Mouse (Mus musculus) midbrain, embryonic 16.5 days (tissue): ENCODE data around the gene Agt. TPM values are rescaled to one million over a fixed set of nuclear protein-coding genes. Genes with fewer than 3 reads are reported as not detected.

ENCODE experiments used
- ATAC-seq: fragments of 200-750 bp; cut with Nextera tagmentation; 2 replicates; pipeline ENCODE4 v1.8.0; 2017; ENCODE audit warnings: moderate TSS enrichment
- H3K27ac ChIP-seq: fragments of 300-500 bp; sonication (generic); 2 replicates; pipeline ENCODE4 v1.5.1; 2014; ENCODE audit warnings: mild to moderate bottlenecking, low read length, mixed read lengths
- H3K27me3 ChIP-seq: fragments of 300-500 bp; sonication (generic); 2 replicates; pipeline ENCODE4 v1.6.1; 2014; ENCODE audit warnings: low read depth, low read length, mixed read lengths; ENCODE audit not compliant: control insufficient read depth, insufficient read depth
- H3K36me3 ChIP-seq: fragments of 300-500 bp; sonication (generic); 2 replicates; pipeline ENCODE4 v1.6.1; 2014; ENCODE audit warnings: mild to moderate bottlenecking, low read length, moderate library complexity, mixed read lengths; ENCODE audit not compliant: control insufficient read depth, insufficient read depth
- H3K4me1 ChIP-seq: fragments of 300-500 bp; sonication (generic); 2 replicates; pipeline ENCODE4 v1.6.1; 2014; ENCODE audit warnings: mild to moderate bottlenecking, low read length, mixed read lengths; ENCODE audit not compliant: control insufficient read depth, insufficient read depth
- H3K4me2 ChIP-seq: fragments of 300-500 bp; sonication (generic); 2 replicates; pipeline ENCODE4 v1.6.1; 2014; ENCODE audit warnings: mild to moderate bottlenecking, low read length, mixed read lengths
- H3K4me3 ChIP-seq: fragments of 300-500 bp; sonication (generic); 2 replicates; pipeline ENCODE4 v1.5.1; 2014; ENCODE audit warnings: low read depth, mild to moderate bottlenecking, low read length, moderate library complexity, mixed read lengths
- H3K9ac ChIP-seq: fragments of 300-500 bp; sonication (generic); 2 replicates; pipeline ENCODE4 v1.6.1; 2014; ENCODE audit warnings: low read depth, low read length, mixed read lengths
- H3K9me3 ChIP-seq: fragments of 300-500 bp; sonication (generic); replicated peaks from 2 replicates; pipeline ENCODE4 v1.6.1; 2014; ENCODE audit warnings: mild to moderate bottlenecking, low read length, mixed read lengths; ENCODE audit not compliant: control insufficient read depth, poor library complexity, severe bottlenecking
- WGBS: fragments of 180-500 bp; shearing (Covaris S2); extraction: QIAGEN DNeasy Blood & Tissue Kit; methylation state at CpG from one replicate; pipeline ENCODE4 v1.1.7; 2014; 5-methylcytosine and 5-hydroxymethylcytosine counted together
- polyA plus RNA-seq: library from polyadenylated mRNA; unstranded; fragments of >200 nt; fragmentation: Nextera tagmentation; extraction: Ambion mirVana; gene quantifications from 2 replicates; pipeline ENCODE4 v1.2.1, GENCODE M21; 2015

Gene Agt
- polyA plus RNA-seq, 1 experiment from 2014 or later = 10.1 TPM

DNA sequence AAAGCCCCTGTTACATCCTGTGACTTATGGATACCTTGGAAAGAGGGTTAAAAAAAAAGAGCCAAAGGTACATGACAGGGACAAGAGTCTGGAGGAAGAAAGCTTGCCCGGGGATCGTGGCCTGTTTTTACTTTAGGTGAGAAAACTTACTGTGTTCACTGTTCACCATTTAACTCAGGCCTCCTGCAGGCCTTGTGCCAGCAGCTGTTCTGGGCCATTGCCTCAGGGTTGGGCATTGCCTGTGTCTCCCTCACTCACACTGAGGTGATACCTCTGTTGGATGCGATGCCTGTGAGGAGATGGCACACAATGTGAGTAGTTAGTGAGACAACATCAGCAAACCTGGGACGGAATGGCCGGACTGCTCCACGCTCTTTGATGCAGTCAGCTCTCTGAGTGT is 47.6 kb downstream of the Agt start:
- peak overlapping the region; percentile 89 for H3K4me2 ChIP-seq
- ATAC-seq = no peak
- peaks cover 11% of the 10 kb centered on the region; the same call in 1 of the 2 replicates for H3K36me3 ChIP-seq
- H3K9me3 ChIP-seq = no peaks in the 10 kb centered on the region
- H3K4me1 ChIP-seq = peaks cover 13% of the 10 kb centered on the region
- 95% methylated on average over 6 of the region's 6 CpGs for WGBS
- no peak overlapping the region for H3K27ac ChIP-seq
- no peak overlapping the region for H3K9ac ChIP-seq
- H3K27me3 ChIP-seq = peaks cover 6% of the 10 kb centered on the region
- H3K4me3 ChIP-seq = no peak overlapping the region

DNA sequence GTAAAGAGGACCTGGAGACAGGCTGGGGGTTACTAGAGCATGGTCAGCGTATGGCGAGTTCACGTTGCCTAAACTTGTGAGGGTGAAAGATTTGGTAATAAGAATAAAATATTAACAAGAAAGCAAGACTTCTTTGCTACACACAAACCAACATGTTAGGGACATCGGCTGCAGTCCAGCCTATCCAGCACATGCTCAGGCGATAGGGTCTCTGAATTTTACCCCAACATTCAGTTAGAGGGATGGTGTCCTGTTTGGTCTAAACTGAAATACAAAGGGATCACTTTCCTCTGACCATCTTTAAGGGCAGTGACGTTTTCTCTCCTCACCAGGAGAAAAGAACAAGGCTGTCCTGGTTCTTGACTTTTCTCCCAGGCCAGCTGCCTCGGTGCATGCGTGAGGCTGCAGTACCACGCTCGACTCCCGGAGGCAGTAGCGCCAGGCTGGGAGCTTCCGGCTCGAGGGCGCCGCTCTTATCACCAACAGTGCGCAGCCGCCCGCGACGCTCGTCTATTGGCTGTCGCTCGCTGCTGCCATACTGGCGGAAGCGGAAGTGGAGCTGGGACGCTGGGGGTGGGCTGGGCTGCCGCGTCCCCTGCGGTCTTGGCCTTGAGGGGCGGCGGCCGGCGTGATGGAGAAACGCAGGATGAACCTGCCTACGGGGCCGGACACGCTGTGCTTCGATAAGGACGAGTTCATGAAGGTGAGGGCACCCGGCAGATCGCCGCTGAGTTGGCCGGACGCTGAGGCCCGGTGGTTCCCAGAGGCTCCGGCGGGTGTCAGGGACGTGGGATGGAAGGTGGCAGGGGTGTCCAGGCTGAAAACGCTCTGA is 49.0 kb downstream of the Agt start, which contains the start of gene Cog2:
Cog2 (plus strand) TSS at position 519 of the 832 bp plus-strand sequence.
- H3K27me3 ChIP-seq = peaks cover 6% of the 10 kb centered on the region
- H3K9ac ChIP-seq = peak within 1 kb of the TSS; percentile 70
- H3K9me3 ChIP-seq = no peaks in the 10 kb centered on the region
- peak within 1 kb of the TSS; percentile 89 for H3K4me2 ChIP-seq
- H3K4me1 ChIP-seq = peaks cover 13% of the 10 kb centered on the region
- no peak within 1 kb of the TSS for H3K27ac ChIP-seq
- ATAC-seq = peak; percentile 99
- no peaks in the 10 kb centered on the region for H3K36me3 ChIP-seq
- peak within 1 kb of the TSS; percentile 79 for H3K4me3 ChIP-seq
- 10% methylated on average over 50 of the region's 50 CpGs for WGBS

DNA sequence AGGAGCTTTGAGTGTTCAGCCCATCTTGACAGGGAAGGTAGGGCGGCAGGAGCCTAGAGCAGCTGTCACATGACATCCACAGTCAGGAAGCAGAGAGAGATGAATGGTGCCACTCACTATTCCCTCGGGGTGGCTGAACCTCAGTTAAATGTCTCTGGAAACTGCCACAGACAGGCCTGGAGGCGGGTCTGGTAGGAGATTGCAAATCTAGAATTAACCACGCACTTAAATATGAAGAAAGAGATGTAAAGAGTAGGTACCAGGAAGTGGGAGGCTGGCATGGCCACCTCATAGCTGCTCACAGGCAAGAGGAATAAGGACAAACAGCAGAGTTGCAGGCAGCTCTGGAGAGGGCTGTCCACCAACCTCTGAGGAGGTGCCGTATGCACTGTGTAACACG is 52.4 kb downstream of the Agt start:
- Histone ChIP-seq H3K9ac (no peak overlapping the region), H3K9me3 (no peaks in the 10 kb centered on the region), H3K27me3 (peaks cover 6% of the 10 kb centered on the region), H3K4me3 (no peak overlapping the region), H3K36me3 (no peaks in the 10 kb centered on the region), H3K27ac (no peak overlapping the region), H3K4me1 (peaks cover 9% of the 10 kb centered on the region), H3K4me2 (no peak overlapping the region)
- WGBS = 66% methylated on average over 6 of the region's 6 CpGs
- no peak for ATAC-seq

DNA sequence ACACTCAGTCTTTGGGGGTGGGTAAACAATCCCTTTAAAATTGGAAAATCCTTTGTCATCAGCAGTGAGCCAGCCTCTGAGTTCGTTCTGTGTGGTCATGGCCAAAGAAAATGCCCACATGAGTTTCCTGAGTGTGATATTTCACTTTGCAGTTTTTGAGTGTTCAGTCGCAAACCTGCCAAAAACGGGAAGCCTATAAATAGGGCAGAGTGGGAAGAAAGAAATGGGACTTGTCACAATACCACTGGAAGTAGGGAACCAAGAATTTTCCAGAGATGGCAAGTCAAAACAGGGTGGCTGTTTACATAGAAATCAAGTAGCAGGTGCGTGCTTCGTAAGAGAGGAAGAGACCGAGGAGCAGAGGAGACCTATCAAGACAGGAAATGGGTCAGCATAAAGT is 53.0 kb downstream of the Agt start:
- WGBS = 77% methylated on average over 6 of the region's 6 CpGs
- no peak overlapping the region for H3K4me3 ChIP-seq
- H3K9ac ChIP-seq = no peak overlapping the region
- peaks cover 3% of the 10 kb centered on the region for H3K4me1 ChIP-seq
- peaks cover 6% of the 10 kb centered on the region for H3K27me3 ChIP-seq
- no peak overlapping the region for H3K27ac ChIP-seq
- no peaks in the 10 kb centered on the region for H3K9me3 ChIP-seq
- no peak overlapping the region for H3K4me2 ChIP-seq
- no peaks in the 10 kb centered on the region for H3K36me3 ChIP-seq
- no peak for ATAC-seq

DNA sequence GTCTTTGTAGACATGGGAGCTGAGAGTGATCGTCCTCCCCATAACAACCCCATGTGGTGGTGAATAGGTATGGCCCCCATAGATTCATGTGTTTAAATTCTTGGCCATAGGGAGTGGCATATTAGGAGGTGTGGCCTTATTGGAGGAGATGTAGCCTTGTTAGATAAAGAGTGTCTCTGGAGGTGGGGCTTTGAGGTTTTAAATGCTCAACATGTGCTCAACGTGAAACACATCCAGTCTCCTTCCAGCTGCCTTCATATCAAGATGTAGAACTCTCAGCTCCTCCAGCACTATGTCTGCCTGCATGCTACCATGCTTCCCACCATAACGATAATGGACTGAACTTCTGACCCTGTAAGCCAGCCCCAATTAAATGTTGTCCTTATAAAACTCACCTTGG is 53.5 kb downstream of the Agt start:
- ATAC-seq = no peak
- 70% methylated on average over 3 of the region's 3 CpGs for WGBS

DNA sequence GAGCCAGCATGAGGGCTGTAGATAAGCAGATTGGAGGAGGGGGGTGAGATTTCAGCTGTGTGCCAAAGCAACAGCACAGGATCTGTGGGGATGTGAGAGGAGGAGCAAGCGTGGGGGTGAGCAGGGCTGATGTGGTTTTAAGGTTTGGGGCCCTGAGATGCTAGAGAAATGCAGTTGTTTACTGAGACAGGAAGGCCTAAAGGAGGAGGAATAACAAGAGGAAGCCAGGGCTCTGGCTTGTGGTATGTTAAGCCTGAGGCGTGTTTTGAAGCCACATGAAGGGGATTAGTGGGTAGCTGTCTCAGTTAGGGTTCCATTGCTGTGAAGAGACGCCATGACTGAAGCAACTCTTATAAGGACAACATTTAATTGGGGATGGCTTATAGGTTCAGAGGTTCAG is 60.4 kb downstream of the Agt start:
- 77% methylated on average over 3 of the region's 3 CpGs for WGBS
- Histone ChIP-seq H3K9ac (no peak overlapping the region), H3K4me3 (no peak overlapping the region)

More for the DNA sequence above, 53.5 kb downstream of the Agt start:
- Histone ChIP-seq H3K27me3 (peaks cover 6% of the 10 kb centered on the region), H3K4me3 (no peak overlapping the region), H3K36me3 (no peaks in the 10 kb centered on the region), H3K4me2 (no peak overlapping the region), H3K9me3 (no peaks in the 10 kb centered on the region), H3K9ac (no peak overlapping the region), H3K27ac (no peak overlapping the region), H3K4me1 (no peaks in the 10 kb centered on the region)

DNA sequence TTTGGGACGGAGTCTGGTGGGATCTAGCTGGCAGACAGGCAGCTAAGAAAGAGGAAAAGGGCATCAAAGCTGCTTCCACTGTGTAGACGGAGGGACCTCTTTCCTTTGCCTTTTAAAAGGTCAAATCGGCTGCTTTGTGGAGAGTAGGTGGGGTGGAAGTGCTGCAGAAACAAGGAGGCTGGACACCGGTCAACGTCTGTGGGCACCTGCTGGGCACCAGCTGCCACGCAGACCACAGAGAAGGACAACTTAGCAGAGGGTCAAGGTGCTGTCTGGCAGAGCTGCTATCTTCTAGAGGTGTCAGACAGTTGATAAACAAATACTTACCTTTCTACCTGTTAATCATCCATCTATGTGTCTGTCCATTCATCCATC is 61.2 kb downstream of the Agt start:
- Histone ChIP-seq H3K4me2 (no peak overlapping the region), H3K4me3 (no peak overlapping the region), H3K9ac (no peak overlapping the region), H3K9me3 (0 out of 2 replicates have a peak, but pooled peaks cover 3% of the 10 kb centered on the region), H3K27ac (no peak overlapping the region), H3K4me1 (no peaks in the 10 kb centered on the region), H3K36me3 (no peaks in the 10 kb centered on the region), H3K27me3 (no peaks in the 10 kb centered on the region)
- 72% methylated on average over 6 of the region's 6 CpGs for WGBS
- ATAC-seq = no peak

More for the DNA sequence above, 60.4 kb downstream of the Agt start:
- H3K4me2 ChIP-seq = no peak overlapping the region
- ATAC-seq = no peak
- no peaks in the 10 kb centered on the region for H3K4me1 ChIP-seq
- H3K27ac ChIP-seq = no peak overlapping the region
- no peaks in the 10 kb centered on the region for H3K36me3 ChIP-seq
- no peaks in the 10 kb centered on the region for H3K27me3 ChIP-seq
- H3K9me3 ChIP-seq = no peaks in the 10 kb centered on the region

DNA sequence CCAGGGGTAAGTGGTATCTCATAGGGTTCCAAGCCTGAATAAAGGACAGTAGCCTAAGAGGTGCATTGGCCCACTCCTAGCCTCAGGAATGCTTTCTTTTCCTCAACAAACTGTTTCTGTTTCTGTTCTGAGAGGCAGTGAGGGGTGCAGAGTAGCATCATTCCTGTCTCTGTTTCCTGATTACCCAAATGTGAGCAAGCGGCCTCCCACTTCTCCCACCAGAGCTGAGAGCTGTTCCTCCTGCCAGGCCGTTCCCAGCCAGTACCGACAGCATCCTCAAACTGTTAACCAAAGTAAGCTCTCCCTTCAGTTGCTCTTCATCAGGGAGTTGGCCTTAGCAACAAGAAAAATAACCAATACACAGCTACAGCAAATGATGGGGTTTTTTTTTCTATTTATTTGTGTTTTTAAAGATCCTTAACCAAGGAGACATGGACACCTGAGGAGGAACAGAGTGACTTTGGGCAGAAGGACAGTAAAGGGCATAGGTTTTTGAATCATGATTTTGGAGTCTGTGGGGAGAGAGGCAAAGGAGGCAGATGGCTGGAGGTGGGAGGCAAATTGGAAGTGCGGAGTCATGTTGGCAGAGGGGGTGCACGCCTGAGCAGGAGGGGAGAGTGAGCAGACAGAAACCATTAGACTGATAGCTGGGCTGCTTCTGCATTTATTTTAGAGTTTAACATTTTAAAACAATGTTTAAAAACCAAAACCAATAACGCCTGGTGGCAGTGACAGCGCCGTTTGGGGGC is 61.8 kb downstream of the Agt start:
- no peak overlapping the region for H3K4me3 ChIP-seq
- H3K27ac ChIP-seq = no peak overlapping the region
- no peaks in the 10 kb centered on the region for H3K36me3 ChIP-seq
- ATAC-seq = no peak
- no peak overlapping the region for H3K9ac ChIP-seq
- 71% methylated on average over 8 of the region's 8 CpGs for WGBS
- no peaks in the 10 kb centered on the region for H3K27me3 ChIP-seq
- H3K4me1 ChIP-seq = no peaks in the 10 kb centered on the region
- no peak overlapping the region for H3K4me2 ChIP-seq
- peaks cover 3% of the 10 kb centered on the region; the same call in 1 of the 2 replicates for H3K9me3 ChIP-seq
